Mouse (Mus musculus): ENCODE results near the gene Mkrn1.
"Not testable (repeated sequence)": the region's sequence is repeated elsewhere in the genome, so short reads cannot be mapped to it uniquely, and the experiment has no call there.

Mkrn1 gene

GRCm38 (mm10) chr6:39419851-39420721 is at the start of gene Mkrn1:
Gene Mkrn1 (minus strand): TSS chr6:39420462.
- DNase-seq (ENCODE audit: low spot score in 2 of 2): peak; percentile 59 to 77

- no peak for DNase-seq (ENCODE audit: low spot score in 2 of 2)
These were observed 49.2 kb upstream of the Mkrn1 start for GRCm38 (mm10) chr6:39469427-39469826.

DNA sequence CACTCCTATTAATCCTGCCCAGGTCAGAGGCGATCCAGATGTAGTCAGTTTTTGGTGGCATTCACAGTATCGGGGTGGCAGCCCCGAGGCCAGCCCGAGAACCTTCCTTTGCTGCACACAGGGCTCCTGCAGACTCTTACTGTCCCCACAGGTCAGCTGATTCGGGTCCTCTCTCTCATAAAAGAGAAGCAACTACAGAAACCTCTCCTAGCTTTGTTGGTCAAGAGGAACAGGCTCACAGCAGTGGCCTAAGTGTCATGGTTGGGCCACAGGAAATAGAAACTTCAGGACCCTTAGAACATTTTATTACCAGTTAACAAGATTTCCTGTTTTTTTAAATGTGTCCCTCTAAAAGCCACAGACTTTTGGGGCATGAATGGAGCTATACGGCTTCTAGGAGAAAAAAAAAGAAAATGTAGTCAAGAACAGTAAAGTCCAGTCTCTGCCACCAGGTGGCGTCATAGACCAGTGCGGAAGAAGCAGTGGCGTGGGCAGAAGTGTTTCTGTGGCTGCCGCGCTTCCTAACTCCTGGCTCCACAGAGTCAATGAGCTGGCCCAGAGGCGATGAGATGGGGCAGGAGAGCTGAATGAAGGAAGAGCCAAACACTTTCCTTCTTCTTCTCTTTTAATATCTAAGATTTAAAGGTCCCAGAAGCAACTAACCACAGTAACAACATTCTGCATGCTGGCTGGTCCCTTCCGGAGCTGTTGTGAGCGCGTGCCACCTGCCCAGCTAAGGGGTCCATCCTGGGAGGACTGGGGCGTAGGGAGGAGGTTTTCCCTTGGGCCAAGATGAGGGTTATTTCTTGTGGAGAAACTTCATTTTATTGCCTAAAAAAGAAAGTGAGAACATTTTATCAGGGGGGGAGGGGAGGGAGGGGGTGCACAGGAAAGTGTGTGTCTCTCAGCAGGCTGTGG is 42.6 kb upstream of the Mkrn1 start:
- DNase-seq (ENCODE audit: low spot score in 2 of 2): peak; percentile 59 to 79

- peak in 1 of 2 experiments; percentile 20 for DNase-seq (ENCODE audit: low spot score in 2 of 2)
These were observed 39.8 kb upstream of the Mkrn1 start for GRCm38 (mm10) chr6:39460040-39460439.

DNA sequence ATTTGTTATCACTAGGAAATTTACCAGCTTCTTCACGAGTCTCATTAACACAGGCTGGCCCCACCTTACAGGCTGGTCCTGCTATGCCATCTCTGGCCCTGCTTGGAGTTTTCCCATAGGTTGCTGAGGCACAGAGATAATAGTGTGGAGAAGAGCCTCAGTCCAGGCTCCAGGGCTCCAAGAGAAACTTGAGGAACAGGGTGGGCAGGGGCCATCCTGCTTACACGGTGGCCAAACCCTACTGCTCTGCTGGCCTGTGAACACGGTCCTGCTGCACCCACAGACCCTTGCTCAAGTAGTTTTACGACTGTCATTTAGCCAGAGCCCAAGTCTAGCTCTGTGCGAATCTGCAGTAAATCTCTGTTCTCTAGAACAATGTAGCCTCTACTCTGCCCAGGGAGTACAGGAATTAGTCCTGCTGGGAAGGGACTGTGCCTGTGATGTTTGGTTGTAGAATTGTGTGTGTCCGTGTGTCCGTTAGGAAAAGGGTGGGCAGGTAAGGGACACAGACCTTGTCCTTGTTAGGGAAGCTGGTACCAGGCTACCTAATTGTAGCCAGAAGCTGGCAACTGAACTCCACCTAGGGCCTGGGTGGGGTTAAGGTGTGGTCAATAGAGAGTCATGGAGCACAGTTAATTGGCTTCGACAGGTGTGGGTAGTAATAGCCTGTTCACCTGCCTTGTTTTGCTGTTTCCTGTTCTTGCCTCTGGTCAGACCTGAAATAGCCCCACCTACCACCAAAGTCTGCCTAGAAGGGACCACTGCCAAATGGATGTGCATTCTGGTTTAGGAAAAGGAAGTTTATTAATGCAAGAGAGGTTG is 35.3 kb upstream of the Mkrn1 start:
- no peak for DNase-seq (ENCODE audit: low spot score in 2 of 2)

DNA sequence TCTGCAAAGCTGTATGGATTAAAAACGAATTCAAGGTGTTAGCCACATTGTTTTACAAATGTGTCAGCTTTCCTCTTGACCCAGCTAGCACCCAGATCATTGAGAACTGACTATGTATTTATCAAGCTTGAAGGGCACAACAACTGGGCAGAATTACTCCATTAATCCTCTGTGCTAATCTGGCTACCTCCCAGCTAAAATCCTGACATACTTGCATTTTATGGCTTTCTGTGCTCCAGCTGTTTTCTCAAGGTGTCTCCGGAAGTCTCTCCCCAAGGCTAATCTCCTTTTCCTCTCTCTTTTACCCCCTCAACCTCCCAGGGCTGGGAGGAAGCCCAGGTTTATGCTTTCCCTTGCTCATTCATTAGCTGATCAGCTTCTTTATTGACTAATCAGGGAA is 34.4 kb upstream of the Mkrn1 start:
- no peak for DNase-seq (ENCODE audit: low spot score in 2 of 2)

GRCm38 (mm10) chr6:39453564-39453963 is 33.3 kb upstream of the Mkrn1 start:
- no peak for DNase-seq (ENCODE audit: low spot score in 2 of 2)

- no peak for DNase-seq (ENCODE audit: low spot score in 2 of 2)
These were observed 30.8 kb upstream of the Mkrn1 start for GRCm38 (mm10) chr6:39451033-39451432.

DNA sequence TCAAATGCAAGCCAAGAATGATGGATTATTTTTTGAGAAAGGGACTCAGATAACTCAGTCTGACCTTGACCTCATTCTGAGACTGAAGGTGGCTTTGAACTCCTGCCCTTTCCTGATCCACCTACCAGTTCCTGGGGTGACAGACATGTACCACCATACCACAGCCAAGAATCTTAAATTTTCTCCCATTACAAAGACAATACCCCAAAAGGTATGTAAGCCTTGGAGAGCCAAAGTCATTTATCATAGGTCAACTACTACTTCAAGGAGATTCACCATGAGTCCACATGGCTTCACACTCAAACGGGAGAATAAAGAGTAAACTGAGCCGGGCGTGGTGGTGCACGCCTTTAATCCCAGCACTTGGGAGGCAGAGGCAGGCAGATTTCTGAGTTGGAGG is 30.3 kb upstream of the Mkrn1 start:
- no peak for DNase-seq (ENCODE audit: low spot score in 2 of 2)

GRCm38 (mm10) chr6:39447429-39448185 is 27.3 kb upstream of the Mkrn1 start:
- no peak for DNase-seq (ENCODE audit: low spot score in 2 of 2)

DNA sequence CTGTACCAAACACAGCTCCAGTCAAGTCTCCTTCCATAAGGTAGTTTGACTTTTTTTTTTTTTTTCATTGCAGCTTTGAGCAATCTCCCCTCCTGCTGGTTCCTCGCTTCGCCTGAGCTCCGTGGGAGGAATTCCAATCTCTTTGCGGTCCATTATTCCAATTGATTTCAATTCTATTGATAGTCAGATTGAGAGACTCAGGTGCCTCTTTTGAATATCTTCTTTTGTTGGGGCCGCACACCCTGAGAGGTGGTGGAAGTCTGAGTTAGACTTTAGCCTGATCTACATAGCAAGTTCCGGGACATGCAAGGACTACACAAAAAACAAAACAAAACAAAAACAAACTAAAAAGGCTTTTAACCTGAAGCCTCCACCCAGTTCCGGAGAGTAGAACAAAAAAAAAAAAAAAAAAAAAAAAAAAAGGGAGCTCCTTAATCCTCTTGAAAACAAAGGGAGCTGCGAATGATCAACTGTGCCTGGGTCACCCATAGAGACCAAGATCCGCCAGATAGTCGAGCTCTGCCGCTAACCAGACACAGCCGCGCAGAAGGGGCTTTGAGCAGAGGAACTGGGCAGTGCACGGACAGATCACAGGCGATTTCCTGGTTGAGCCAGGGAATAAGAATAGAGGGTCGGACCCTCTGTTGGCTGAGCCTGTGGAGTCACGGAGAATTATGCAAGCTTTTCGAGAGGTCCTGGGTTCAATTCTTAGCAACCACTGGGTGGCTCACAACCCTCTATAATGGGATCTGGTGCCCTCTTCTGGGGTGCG is 25.7 kb upstream of the Mkrn1 start:
- DNase-seq (ENCODE audit: low spot score in 2 of 2): no peak

- no peak for DNase-seq (ENCODE audit: low spot score in 2 of 2)
These were observed 22.6 kb upstream of the Mkrn1 start for GRCm38 (mm10) chr6:39442786-39443287.

DNA sequence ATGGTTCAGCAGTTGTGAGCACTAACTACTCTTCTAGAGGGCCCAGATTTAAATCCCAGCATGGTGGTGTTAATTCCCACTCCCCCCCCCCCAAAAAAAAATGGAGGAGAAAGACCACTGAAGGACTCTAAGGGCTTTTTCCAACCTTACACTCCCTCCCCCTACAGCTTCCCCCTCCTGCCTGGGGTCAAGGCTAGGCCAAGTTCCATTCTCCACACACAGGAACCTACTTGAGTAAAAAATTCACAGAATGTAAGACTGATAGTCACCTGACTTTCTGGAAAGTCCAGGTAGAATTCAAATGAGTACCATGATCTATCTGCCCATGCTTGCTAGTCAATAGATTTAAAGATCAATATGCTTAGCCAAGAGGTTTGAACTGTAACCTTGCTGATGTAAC is 19.9 kb upstream of the Mkrn1 start:
- DNase-seq (ENCODE audit: low spot score in 2 of 2): no peak

DNA sequence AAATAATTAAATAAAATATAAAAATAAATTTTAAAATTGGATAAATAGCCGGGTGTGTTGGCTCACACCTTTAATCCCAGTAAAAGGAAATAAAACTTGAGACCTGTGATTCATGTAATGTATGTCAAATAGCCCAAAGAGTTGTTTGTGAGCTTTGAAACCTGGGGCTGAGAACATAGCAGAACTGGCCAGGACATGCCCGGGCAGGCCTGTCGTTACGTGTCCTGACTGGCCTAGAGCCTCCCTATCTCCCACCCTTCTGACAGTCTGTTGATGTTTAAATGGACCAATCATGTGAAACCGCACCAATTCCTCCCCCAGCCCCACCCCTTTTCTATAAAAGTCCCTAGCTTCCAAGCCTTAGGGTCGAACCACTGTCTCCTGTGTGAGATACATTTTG is 17.3 kb upstream of the Mkrn1 start:
- not testable (repeated sequence) for DNase-seq (ENCODE audit: low spot score in 2 of 2)

DNA sequence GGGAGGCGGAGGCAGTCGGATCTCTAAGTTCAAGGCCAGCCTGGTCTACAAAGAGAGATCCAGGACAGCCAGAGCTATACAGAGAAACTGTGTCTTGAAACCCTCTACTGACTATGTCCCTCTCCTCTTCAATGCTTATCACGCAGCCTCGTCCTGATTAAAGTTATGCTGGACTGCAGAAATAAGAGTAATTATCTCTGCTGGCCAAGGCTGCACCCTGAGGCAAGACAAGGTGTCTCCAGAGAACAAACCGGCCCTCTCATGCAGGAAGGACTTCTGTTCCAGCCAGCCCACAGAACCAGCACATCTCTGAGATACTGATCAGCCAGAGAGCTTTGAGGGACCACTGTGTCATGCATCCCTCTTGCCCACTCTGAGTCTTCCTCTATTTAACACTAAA is 15.6 kb upstream of the Mkrn1 start:
- DNase-seq (ENCODE audit: low spot score in 2 of 2): no peak

DNA sequence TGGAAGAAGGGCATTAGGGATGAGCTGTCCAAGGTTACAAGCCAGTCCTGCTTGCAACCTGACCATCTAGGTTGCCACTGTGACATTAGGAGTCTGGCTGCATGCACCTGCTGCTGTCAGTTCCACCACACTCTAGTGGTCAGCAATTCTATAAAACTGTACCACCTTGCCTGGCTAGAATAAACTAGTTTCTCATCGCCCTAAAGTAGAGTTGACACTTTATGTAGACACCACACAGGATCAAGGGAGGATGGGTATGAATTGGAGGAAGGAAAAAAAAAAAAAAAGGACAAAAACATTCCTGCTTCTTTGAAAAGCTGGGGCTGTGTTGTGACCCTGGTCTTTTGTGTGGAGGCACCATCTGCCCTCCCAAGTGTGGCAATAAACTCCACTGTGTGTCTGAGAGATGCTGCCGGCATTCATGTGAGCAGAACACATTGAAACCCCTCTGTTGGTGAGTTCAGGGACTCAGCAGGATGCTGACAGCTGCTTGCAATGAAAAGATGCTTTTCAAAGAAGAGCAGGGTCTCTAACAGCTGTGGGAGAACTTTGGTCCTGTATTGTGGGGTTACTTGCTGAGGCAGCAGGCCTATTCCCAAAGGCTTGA is 14.7 kb upstream of the Mkrn1 start:
- DNase-seq (ENCODE audit: low spot score in 2 of 2): no peak

GRCm38 (mm10) chr6:39434111-39434885 is 14.0 kb upstream of the Mkrn1 start:
- no peak for DNase-seq (ENCODE audit: low spot score in 2 of 2)

GRCm38 (mm10) chr6:39433701-39434100 is 13.4 kb upstream of the Mkrn1 start:
- no peak for DNase-seq (ENCODE audit: low spot score in 2 of 2)

DNA sequence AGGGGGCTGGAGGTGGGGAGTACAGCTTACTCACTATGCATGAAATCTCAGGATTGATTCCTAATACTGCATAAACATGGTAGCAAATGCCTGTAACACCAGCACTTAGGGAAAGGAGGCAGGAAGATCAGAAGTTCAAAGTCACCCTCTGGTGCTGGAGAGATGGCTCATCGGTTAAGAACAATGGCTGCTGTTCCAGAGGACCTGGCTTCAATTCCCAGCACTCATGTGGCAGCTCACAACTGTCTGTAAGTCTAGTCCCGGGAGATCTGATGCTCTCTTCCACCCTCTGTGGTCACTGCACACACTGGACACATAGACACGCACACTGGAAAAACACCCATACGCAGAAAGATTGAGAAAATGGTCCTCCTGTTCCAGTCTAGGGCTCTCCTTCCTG is 12.9 kb upstream of the Mkrn1 start:
- no peak for DNase-seq (ENCODE audit: low spot score in 2 of 2)
